Mouse (Mus musculus): ENCODE data around the gene Psma5.

Psma5 gene

DNA sequence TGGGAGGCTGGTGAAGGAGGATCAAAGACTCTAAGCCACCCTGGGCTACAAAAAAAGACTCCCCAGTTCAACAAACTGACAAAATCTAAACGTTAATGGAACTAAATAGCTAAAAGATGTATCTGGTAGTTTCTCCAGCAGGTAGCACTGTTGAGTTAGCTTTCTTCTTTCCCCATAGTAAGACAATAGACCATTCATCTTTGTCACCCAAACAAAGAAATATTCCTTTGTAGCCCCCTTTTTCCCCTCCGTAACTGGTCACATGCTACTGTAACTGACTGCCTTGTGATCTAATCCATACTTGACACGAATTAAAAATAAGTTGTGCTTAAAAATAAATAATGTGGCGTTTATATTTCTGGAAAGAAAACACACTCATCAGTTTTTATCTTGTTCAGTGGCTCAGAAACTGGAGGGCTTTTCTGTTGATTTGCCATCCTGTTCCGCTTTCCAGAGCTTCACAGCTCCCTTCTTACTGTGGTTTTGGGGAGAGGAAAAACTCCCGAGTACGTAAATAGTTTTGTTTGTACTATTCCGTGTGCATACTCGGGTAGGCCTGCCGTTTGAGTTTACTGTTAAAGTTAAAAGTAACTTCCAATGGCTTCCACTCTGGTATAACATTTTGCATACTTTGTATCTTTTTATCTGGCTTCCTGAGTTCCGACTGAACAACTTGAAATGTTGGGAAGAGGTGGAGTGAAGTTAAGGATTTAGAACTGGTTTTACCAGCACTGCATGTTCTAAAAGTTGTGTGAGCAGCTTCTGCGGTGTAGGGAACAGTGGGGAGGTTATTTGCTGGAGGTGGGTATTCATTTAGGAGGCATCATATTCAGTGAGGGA is 25.9 kb downstream of the Psma5 start:
- peak in 1 of 2 experiments; percentile 56 for DNase-seq (ENCODE audit: low spot score in 2 of 2)

DNA sequence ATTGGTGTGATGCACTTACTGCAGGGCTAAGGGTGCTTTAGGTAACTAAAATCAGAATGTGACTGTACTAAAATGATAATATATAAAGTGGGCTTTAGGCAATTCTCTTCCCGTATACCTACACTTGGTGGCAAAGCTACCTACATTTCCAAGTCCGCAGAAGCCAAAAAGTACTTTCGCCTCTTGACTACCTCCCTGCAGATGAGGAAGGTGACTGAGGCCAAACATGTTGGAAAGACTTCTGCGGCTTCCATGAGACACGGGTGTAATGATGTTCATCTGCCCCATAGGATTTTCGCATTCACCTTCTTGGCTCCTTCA is 26.5 kb downstream of the Psma5 start:
- peak in 1 of 2 experiments; percentile 34 for DNase-seq (ENCODE audit: low spot score in 2 of 2)

DNA sequence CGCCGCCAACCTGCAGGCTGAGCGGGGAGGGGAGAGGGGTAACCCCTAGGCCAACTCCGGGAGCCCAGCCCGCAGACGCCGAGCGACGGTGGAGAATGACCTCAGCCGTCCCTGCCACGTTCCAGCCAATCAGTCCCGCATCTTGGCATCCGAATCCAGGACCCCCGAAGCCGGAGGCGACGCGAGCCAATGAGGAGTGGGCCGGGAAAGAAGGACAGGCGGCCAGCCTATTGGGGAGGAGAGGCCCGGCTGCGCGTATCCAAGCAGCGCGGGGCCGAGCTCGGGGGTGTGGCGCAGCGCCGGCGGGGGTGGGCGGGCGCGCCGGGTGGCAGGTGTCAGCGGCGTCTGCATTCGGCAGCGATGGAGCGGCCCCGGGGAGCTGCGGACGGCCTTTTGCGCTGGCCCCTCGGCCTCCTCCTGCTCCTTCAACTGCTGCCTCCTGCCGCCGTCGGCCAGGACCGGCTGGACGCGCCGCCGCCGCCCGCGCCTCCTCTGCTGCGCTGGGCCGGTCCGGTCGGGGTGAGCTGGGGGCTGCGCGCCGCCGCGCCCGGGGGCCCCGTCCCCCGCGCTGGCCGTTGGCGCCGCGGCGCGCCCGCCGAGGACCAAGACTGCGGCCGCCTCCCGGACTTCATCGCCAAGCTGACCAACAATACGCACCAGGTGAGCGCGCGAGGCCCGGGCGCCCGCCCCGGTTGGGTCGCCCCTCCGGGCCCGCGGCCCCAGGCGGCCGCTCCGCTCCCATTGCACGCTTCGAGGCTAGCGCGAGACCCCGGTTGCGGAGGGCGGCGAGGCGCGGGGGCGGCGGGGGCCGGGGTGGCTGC is 27.3 kb downstream of the Psma5 start, which contains the start of gene Sort1:
TSS of gene Sort1 (plus strand) at position 302 of the 821 bp plus-strand sequence.
- DNase-seq (ENCODE audit: low spot score in 2 of 2): peak; percentile 89 to 93

DNA sequence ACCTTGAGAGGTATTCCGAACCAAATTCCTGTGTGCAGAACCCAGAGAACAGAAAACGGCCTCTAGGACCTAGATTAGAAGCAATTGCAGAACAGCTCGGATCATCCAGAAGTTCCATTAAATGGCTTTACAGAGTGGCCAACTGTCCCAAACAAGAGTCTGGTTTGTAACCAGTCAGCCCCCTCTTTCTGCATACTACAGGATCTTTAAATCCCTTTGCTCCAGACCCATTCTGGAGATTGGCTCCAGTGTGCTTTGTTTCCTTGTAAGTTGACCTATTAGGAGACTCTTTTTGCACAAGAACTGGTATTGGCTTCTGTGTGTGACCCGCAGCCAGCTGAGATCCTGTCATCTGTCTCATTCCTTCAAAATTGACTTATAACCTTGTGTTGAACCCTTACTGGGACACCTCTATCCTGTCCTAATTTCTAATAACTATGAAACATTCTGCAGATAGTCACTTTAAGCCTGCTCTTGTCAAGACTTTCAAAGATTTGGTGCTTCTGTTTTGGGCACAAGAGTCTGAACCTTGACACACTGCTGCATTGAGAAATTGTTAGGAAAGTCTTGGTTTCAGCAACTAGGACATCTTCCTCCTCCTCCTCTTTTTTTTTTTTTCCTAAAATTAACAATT is 28.5 kb downstream of the Psma5 start:
- no peak for DNase-seq (ENCODE audit: low spot score in 2 of 2)

DNA sequence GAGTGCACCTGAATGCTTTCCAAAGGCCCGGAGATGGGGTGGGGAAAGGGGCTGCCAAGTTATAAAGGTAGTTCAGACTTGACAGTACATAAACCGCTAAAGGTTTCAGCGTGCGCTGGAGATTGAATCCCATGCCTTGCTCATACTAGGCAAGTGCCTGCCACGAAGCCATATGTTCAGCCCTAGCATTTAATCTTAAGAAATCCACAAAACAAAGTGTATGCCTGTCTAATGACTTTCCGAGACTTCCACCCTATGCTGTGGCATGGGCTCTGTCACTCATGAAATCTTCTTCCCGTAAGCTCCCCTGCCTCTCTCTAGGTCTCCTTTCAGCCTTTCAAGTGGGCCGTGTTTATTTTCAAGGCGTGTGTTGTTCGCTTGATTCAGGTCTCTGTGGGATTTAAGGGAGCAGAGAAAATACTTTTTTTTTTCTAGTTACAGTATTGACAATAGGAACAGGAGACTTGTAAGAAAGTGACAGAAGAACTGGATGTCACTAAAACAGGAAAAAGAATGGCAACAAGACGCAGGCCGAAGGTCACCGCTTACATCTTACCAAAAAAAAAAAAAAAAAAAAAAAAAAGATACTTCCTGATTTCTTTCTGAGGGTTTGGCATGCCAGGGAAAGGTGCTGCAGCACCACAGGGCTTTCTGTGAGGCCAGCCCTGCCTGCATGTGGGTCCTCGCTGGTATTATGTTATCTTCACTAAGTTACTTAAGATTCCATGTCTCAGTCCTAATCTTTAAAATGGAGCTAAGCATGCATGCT is 30.1 kb downstream of the Psma5 start:
- no peak for DNase-seq (ENCODE audit: low spot score in 2 of 2)

GRCm38 (mm10) chr3:108287811-108288805 is 31.4 kb downstream of the Psma5 start:
- peak in 1 of 2 experiments; percentile 52 for DNase-seq (ENCODE audit: low spot score in 2 of 2)

GRCm38 (mm10) chr3:108289311-108290130 is 32.8 kb downstream of the Psma5 start:
- no peak for DNase-seq (ENCODE audit: low spot score in 2 of 2)

DNA sequence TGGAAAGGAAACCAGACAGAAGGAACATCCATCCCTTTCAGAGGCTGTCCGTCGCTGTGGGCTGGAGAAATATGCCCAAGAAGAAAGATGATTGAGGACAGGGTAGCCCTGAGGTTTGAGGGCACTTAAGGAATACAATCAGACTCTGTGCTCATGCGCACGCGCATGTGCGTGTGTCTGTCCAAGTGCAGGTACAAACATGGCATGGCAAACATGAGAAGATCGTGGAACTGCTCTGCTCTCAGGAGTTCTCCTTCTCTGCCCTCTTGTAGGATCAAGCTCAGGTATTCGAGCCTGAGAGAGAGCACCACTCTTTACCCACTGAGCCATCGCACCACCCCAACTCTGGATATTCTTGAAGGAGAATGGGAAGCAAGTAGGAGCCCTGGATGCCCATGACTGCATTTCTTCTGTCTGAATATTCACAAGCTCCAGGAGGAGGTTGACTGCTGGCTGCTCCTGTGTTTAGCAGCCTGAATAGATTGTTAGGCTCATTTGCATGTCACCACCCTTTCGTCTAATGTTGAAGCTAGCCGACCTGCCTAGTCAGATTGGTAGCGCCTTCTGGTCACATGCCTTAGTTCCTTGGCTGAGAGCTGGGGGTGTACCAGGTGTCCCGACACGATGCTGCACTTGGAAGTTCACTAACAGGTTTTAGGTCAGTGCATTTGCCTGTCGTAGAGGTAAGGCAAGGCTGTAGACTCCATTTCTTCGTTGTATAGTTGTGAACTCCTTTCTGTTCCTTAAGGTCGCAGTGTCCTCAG is 34.5 kb downstream of the Psma5 start:
- DNase-seq (ENCODE audit: low spot score in 2 of 2): no peak

DNA sequence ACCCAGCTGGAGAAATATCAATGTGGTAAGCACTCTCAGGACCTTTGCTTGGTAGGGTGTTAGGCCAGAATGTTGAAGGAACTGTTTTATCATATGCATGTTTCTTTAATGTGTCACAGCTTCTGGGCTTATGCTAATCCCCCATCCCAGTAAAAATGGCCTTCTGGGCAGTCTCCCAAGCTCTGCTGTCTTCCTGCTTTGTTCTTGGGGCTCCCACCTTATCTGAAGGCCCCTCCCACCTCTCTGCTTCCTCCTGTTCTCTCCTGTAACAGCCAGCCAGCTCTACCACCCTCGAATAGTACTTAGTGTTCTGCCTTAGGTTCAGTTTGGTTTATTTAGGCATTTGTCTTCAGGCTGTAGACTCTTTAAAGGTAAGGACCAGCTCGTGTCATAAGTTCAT is 37.7 kb downstream of the Psma5 start:
- DNase-seq (ENCODE audit: low spot score in 2 of 2): peak in 1 of 2 experiments; percentile 44

- peak in 1 of 2 experiments; percentile 64 for DNase-seq (ENCODE audit: low spot score in 2 of 2)
Measured at GRCm38 (mm10) chr3:108295379-108296219, 38.9 kb downstream of the Psma5 start.

DNA sequence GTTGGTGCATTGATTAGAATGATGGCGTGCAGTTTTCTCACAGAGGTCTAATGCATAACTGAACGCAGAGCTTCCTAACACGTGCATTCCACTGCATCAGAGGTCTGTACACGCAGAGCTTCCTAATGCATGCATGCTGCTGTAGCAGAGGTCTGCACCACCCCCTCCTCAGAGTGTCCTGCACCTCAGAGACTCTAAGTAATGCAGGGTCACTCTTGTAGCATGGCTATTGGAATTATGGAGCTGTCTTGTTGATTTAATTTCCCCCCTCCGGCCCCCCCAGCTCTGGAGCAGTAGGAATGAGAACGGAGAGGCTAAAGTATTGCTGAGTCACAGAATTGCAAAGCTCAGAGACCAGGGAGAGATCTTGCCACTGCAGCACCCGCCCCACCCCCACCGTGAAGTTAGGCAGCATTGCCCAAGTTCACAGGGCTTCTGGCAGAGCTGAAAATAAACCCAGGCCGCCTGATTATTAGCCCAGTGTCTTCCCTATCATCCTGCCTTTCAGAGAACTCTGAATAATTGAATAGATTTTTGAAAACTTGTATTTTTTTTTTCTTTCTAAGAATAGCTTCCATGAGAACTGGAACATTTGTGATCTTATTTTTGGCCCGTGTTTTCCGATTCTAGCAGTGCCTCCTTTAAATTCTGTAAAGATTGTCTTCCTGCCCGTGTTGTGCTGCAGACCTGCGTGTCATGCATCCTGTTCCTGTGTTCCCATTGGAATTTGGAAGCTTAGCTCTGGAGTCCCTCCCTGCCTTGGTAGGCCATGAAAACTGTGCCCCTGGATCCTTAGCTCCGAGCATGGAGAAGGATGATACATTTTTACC is 39.7 kb downstream of the Psma5 start:
- DNase-seq (ENCODE audit: low spot score in 2 of 2): peak in 1 of 2 experiments; percentile 60

GRCm38 (mm10) chr3:108297050-108297419 is 40.3 kb downstream of the Psma5 start:
- no peak for DNase-seq (ENCODE audit: low spot score in 2 of 2)

DNA sequence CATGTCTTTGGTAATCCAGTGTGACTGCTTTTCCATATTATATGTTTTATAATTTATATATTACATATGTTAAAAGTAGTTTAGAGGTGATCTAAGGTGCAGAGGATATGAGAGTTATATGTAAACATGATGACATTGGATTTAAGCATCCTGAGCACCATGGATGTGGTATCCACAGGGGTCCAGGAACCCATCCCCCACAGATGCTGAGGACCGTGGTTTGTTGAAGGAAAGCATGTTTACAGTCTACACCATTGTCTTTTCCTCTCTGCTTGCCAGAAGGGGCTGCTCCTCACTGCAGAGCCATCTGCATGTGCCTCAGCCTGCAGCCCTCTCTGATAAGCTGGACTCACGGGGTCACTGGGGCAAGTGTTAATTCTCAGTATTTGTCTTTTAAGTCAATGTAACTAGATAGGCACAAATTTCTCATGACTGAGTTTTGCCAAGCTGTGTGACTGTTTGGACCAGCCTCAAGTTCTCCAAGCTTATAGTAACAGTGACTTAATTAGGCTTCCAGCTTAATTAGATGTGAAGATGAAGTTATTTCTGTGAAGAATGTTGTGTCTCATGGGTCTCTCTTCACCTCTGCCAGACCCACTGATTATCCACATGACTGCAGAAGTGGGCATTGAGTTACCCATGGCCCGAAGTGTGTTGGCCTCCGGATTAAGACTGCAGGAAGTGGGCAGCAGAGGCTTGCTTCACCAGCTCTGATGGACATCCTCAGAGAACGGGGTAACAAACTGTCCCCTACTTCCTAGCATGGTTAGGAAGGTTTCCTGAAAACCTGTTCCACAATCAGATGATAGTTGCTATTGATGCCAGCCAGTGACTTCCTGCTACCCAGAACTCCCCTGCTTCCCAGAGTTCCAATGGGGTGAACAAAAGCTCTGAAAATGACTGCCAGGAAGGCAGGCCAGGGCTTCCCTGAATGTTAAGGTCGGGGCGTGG is 41.2 kb downstream of the Psma5 start:
- DNase-seq (ENCODE audit: low spot score in 2 of 2): no peak

- DNase-seq (ENCODE audit: low spot score in 2 of 2): no peak
Measured at GRCm38 (mm10) chr3:108300455-108301030, 43.8 kb downstream of the Psma5 start.

- DNase-seq (ENCODE audit: low spot score in 2 of 2): no peak
Measured at GRCm38 (mm10) chr3:108303683-108304082, 47.0 kb downstream of the Psma5 start.
